8 mouse cellular contexts compared by ENCODE assay signal in the genomic region with DNA sequence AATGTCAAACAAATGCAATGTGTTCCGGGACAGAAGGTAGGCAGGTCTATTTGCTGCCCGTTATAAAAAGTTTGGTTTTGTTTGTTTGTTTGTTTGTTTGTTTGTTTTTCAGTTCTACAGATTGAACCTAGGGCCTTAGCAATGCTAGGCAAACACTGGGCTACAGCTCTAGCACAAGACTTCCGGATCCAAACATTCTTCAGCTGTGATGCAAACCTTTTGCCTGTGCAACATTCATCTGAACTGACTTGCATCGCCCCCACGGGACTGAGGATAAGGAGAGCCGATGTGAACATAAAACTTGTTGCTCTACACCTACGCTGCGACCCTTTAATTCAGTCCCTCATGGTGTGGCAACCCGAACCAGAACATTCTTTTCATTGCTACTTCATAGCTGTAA. TPM values are rescaled to one million over a fixed set of nuclear protein-coding genes. Genes with fewer than 3 reads are reported as not detected.
DNase-seq lines count a peak whose midpoint lies in the region; ATAC-seq and TF ChIP-seq lines count a peak whose summit lies in the region.

No protein-coding gene starts in this region.

- H3K4me1 ChIP-seq in megakaryocyte, embryonic 14.5 days = peaks cover 48% of the 10 kb centered on the region
- peaks cover 10% of the 10 kb centered on the region for H3K4me1 ChIP-seq in forebrain, embryonic 14.5 days (ENCODE audit: control insufficient read depth, insufficient read depth, low read length)
- 0 out of 2 replicates have a peak, but pooled peaks cover 6% of the 10 kb centered on the region for H3K4me1 ChIP-seq in limb, embryonic 11.5 days (ENCODE audit: control insufficient read depth, insufficient read depth, low read length)
- H3K4me1 ChIP-seq in olfactory bulb, adult 2 months (ENCODE audit: control insufficient read depth, insufficient read depth, low read length) = 0 out of 2 replicates have a peak, but pooled peaks cover 2% of the 10 kb centered on the region

- peak overlapping the region; percentile 79 for H3K4me2 ChIP-seq in forebrain, embryonic 14.5 days (ENCODE audit: low read length)
- H3K4me2 ChIP-seq in limb, embryonic 11.5 days (ENCODE audit: low read depth, severe bottlenecking) = peak overlapping the region; percentile 85; the same call in 1 of the 2 replicates

- no peaks in the 10 kb centered on the region for H3K27me3 ChIP-seq in megakaryocyte, embryonic 14.5 days (replicated peaks)
- H3K27me3 ChIP-seq in forebrain, embryonic 14.5 days (replicated peaks; ENCODE audit: control insufficient read depth, insufficient read depth, low read length) = no peaks in the 10 kb centered on the region
- H3K27me3 ChIP-seq in limb, embryonic 11.5 days (ENCODE audit: control insufficient read depth, insufficient read depth, low read length) = no peaks in the 10 kb centered on the region

- DNase-seq in forebrain, embryonic 14.5 days (ENCODE audit: low spot score) = no peak
- DNase-seq in limb, embryonic 11.5 days (ENCODE audit: low spot score) = no peak
- DNase-seq in thymus, postnatal 0 days (ENCODE audit: low spot score) = no peak
- no peak for DNase-seq in frontal cortex, postnatal 25 days (ENCODE audit: low spot score in 2 of 2)
- DNase-seq in B cell, adult 2 months = no peak

- peak overlapping the region; percentile 76 for H3K9ac ChIP-seq in forebrain, embryonic 14.5 days (ENCODE audit: low read length)
- H3K9ac ChIP-seq in limb, embryonic 11.5 days (ENCODE audit: low read length) = no peak overlapping the region; the same call in 1 of the 2 replicates

- no peak for ATAC-seq in megakaryocyte, adult 5-6 weeks (ENCODE audit: poor library complexity, severe bottlenecking)
- ATAC-seq in forebrain, embryonic 14.5 days = no peak
- no peak for ATAC-seq in limb, embryonic 11.5 days (ENCODE audit: insufficient number of reproducible peaks, low FRiP score, low TSS enrichment, low read depth)

- 83% methylated on average over 9 of the region's 9 CpGs for WGBS in forebrain, embryonic 14.5 days
- WGBS in limb, embryonic 11.5 days = 71% methylated on average over 9 of the region's 9 CpGs
- 61% methylated on average over 9 of the region's 9 CpGs for WGBS in olfactory bulb, adult 2 months

- H3K36me3 ChIP-seq in megakaryocyte, embryonic 14.5 days (replicated peaks; ENCODE audit: low read length) = peaks cover 8% of the 10 kb centered on the region
- no peaks in the 10 kb centered on the region for H3K36me3 ChIP-seq in forebrain, embryonic 14.5 days (ENCODE audit: control insufficient read depth, insufficient read depth, low read length)
- no peaks in the 10 kb centered on the region for H3K36me3 ChIP-seq in limb, embryonic 11.5 days (ENCODE audit: control insufficient read depth, insufficient read depth, low read length)

- H3K4me3 ChIP-seq in megakaryocyte, embryonic 14.5 days (replicated peaks) = peak overlapping the region; percentile 98
- H3K4me3 ChIP-seq in forebrain, embryonic 14.5 days (ENCODE audit: low read depth, low read length) = peak overlapping the region; percentile 95; the same call in 1 of the 2 replicates
- peak overlapping the region; percentile 68; the same call in 1 of the 2 replicates for H3K4me3 ChIP-seq in limb, embryonic 11.5 days (ENCODE audit: low read depth, low read length)
- peak overlapping the region; percentile 9; the same call in 1 of the 2 replicates for H3K4me3 ChIP-seq in olfactory bulb, adult 2 months (ENCODE audit: insufficient read depth, low read depth, low read length)

- no peak for TF ChIP-seq CTCF in olfactory bulb, adult 2 months (IDR thresholded peaks at IDR 0.05; ENCODE audit: insufficient read depth, low read depth, low read length)

- H3K27ac ChIP-seq in forebrain, embryonic 14.5 days (ENCODE audit: low read depth, low read length) = no peak overlapping the region
- H3K27ac ChIP-seq in limb, embryonic 11.5 days (replicated peaks; ENCODE audit: low read depth, low read length) = no peak overlapping the region
- peak overlapping the region; percentile 95 for H3K27ac ChIP-seq in olfactory bulb, adult 2 months (ENCODE audit: insufficient read depth, low read depth, low read length)

- H3K9me3 ChIP-seq in megakaryocyte, embryonic 14.5 days = 0 out of 2 replicates have a peak, but pooled peaks cover 3% of the 10 kb centered on the region
- H3K9me3 ChIP-seq in forebrain, embryonic 14.5 days (replicated peaks; ENCODE audit: control insufficient read depth, low read length) = no peaks in the 10 kb centered on the region
- H3K9me3 ChIP-seq in limb, embryonic 11.5 days (ENCODE audit: control insufficient read depth, low read length) = no peaks in the 10 kb centered on the region

- no peak for TF ChIP-seq POLR2A in olfactory bulb, adult 2 months (IDR thresholded peaks at IDR 0.05; ENCODE audit: insufficient read depth, low read depth, low read length)

RNA-seq across cellular contexts. Expression of a gene that starts 1.0 kb away (rescaled TPM):
- polyA plus RNA-seq in megakaryocyte, embryonic 14.5 days (2012; ENCODE audit: insufficient read depth, low replicate concordance) = 83.9 and 184 TPM in 2 replicates
- 32.3 and 34.9 TPM in 2 replicates for total RNA-seq in megakaryocyte, adult 5-6 weeks (2015)
- total RNA-seq in megakaryocyte, adult 5-6 weeks (2017) = 102 and 104 TPM in 2 replicates
- polyA plus RNA-seq in forebrain, embryonic 14.5 days (2014; fragmentation: Nextera tagmentation; extraction: Ambion mirVana) = 42.9 and 50.2 TPM in 2 replicates
- polyA plus RNA-seq in limb, embryonic 11.5 days (2014; fragmentation: Nextera tagmentation; extraction: Ambion mirVana) = 52.6 and 55.2 TPM in 2 replicates
- polyA plus RNA-seq in olfactory bulb, adult 2 months (2012; ENCODE audit: insufficient read depth, insufficient read length, low replicate concordance, missing spikeins) = not detected in 2 replicates
- polyA plus RNA-seq in thymus, postnatal 0 days (2015; fragmentation: Nextera tagmentation; extraction: Ambion mirVana) = 94.9 and 105 TPM in 2 replicates

Comparison
In these comparisons a context has a peak if more than half of its experiments do, and no peak if none do; other contexts are left out.
1. H3K4me3 ChIP-seq: peak in every context shown above with its lines; median percentile 98 in megakaryocyte, embryonic 14.5 days; 95 in forebrain, embryonic 14.5 days; 68 in limb, embryonic 11.5 days; 9 in olfactory bulb, adult 2 months.
2. RNA of a gene that starts 1.0 kb away (polyA plus RNA-seq): 83.9 to 184 TPM in megakaryocyte, embryonic 14.5 days, 94.9 to 105 TPM in thymus, postnatal 0 days, 52.6 to 55.2 TPM in limb, embryonic 11.5 days and 42.9 to 50.2 TPM in forebrain, embryonic 14.5 days; not detected in olfactory bulb, adult 2 months; every median in the first group is over 10 times any median in the second.